Mouse (Mus musculus): ENCODE measurements around the gene Kcnd2.

- TF ChIP-seq CTCF (conservative IDR thresholded peaks at IDR 0.05 in 1 of 2, IDR thresholded peaks at IDR 0.05 in 1 of 2; ENCODE audit: low read depth in 2 of 2, low read length in 2 of 2): no peak
- TF ChIP-seq MYC (IDR thresholded peaks at IDR 0.05; ENCODE audit: low read depth, low read length): no peak
- TF ChIP-seq ZKSCAN1 (IDR thresholded peaks at IDR 0.05; ENCODE audit: borderline replicate concordance, low read depth, low read length): no peak
These were observed 215.8 kb downstream of the Kcnd2 start for GRCm38 (mm10) chr6:21431120-21431519.

Measured in CH12.LX (cell line).